Mouse (Mus musculus) natural killer cell, adult 2 months (primary cell): ENCODE measurements around the gene Med12l.

Experiments used
- DNase-seq, 2 experiments: peaks; one replicate each; pipeline ENCODE4 v3.0.0; 2022; ENCODE audit warnings: low spot score in 2 of 2

Gene Med12l

GRCm38 (mm10) chr3:59312610-59313009 is 307.0 kb downstream of the Med12l start:
- DNase-seq = no peak

GRCm38 (mm10) chr3:59316077-59316476 is 310.5 kb downstream of the Med12l start:
- no peak for DNase-seq

- peak; percentile 21 to 46 for DNase-seq
Measured at GRCm38 (mm10) chr3:59321278-59321876, 315.8 kb downstream of the Med12l start.

GRCm38 (mm10) chr3:59328526-59328925 is 322.9 kb downstream of the Med12l start:
- DNase-seq = no peak

- peak in 1 of 2 experiments; percentile 4 for DNase-seq
Measured at GRCm38 (mm10) chr3:59341647-59342427, 336.2 kb downstream of the Med12l start.

- DNase-seq = no peak
Measured at GRCm38 (mm10) chr3:59343026-59343425, 337.4 kb downstream of the Med12l start.

GRCm38 (mm10) chr3:59344065-59344905 is 338.7 kb downstream of the Med12l start, which contains the start of gene Igsf10:
Igsf10 (minus strand) TSS chr3:59344394.
- DNase-seq = no peak

GRCm38 (mm10) chr3:59351768-59352167 is 346.1 kb downstream of the Med12l start:
- DNase-seq = no peak

- no peak for DNase-seq
Measured at GRCm38 (mm10) chr3:59354156-59354555, 348.5 kb downstream of the Med12l start.

- no peak for DNase-seq
Measured at GRCm38 (mm10) chr3:59360102-59360501, 354.5 kb downstream of the Med12l start.

GRCm38 (mm10) chr3:59361895-59362294 is 356.3 kb downstream of the Med12l start:
- DNase-seq = no peak
